Mouse (Mus musculus) kidney, adult 9 months (tissue): ENCODE measurements around the gene Heatr6.

Source experiments
- DNase-seq: peaks from one replicate; pipeline ENCODE4 v3.0.0; 2022

The Heatr6 gene

DNA sequence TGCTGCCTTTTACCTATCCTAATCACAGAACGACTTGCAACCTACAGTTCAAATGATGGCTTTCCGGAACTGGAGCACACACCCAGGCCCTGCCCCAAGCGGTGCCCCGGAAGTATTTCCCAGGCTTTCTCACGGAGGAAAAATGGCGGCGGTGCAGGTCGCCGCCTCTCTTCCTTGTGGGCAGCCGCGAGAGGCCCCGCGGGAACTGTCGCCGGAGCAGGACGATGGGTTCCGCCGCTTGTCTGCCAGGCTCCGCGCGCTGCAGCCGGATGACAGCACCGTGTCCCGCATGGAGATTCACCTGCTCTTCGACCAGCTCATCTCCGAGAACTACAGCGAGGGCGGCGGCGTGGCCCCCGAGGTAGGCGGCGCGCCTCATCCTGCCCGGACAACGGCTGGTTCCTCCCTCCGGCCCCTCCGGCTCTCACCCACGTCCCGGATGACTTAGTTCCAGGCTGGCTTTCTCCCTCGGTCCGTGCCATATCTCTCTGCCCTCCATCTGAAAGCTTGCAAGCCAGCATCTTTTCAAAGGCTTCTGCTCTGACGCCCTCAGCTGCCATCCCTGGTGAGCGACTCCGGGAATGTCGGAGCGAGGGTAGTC is at the start of gene Heatr6:
Gene Heatr6 (plus strand): TSS at position 116 of the 601 bp plus-strand sequence.
- peak; percentile 91 for DNase-seq

DNA sequence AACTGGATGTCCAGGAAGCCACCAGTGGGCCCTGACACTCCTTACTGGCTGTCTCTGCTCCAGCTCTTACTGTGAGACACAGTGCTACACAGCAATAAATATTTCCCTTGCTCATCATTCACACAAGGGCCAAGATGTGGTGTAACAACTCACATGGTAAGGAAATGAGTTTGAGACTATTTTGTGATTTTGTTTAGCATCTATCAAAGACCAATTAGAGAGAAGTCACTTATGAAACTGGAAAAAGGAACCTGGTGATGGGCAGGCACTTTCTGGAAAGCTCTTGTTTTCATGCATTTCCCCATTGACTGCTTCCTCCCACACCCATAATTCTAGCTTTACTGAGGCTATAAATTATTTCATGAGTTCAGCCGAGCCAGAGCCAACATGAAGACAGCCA is 49.8 kb upstream of the Heatr6 start, which contains the start of gene Wfdc17:
Gene Wfdc17 (plus strand): TSS at position 287 of the 400 bp plus-strand sequence.
- DNase-seq: no peak

DNA sequence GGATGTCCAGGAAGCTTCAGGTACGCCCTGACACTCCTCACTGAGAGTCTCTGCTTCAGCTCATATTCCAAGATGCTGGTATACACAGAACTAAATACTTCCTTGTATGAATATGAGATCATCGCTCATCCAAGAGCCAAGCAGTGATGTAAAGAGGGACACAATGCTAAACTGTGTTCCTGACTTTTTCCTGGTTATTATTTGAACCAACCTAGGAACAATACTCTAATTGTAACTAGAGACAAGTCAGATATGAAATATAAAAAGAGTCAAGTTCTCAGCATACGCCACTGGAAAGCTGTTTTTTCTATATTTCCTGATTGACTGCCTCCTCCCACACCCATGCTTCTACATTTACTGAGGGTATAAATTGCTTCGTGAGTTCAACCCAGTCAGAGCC is 44.8 kb upstream of the Heatr6 start, which contains the start of gene Wfdc18:
Gene Wfdc18 (plus strand): TSS at position 301 of the 400 bp plus-strand sequence.
- no peak for DNase-seq

DNA sequence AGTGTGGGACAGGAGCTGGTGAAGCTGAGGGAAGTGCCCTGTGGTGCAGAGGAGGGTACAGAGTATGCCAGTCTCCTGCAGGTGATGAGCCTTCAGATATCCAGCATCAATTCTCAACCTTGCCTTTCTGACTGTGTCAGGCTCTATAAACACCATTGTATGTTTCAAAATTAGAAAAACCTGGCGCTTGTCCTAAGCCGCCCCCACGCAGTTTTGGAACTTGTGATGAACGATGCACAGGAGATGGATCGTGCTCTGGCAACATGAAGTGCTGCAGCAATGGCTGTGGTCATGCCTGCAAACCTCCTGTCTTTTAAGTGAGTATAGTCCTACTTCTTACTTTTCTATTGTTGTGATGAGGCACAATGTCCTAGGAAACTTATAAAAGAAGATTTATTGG is 43.8 kb upstream of the Heatr6 start:
- no peak for DNase-seq

DNA sequence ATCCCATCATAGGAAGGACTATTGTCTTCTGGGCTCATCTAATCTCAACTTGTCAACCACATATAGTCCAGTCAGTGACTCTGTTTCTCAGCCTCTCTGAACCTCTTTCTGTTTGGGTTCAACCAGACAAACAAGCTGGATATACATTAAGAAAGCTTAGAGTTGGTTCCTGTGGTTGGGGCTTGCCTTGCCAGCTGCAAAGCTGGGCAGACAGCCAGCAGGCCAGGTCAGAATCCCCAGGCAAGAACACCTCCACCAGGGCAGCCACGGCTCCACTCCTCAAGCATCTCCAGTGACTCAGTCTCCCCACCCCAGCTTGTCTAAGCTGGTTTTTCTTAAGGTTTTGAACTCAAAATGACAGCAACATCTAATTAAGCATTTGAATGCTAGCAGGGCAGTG is 40.8 kb upstream of the Heatr6 start:
- DNase-seq: no peak

DNA sequence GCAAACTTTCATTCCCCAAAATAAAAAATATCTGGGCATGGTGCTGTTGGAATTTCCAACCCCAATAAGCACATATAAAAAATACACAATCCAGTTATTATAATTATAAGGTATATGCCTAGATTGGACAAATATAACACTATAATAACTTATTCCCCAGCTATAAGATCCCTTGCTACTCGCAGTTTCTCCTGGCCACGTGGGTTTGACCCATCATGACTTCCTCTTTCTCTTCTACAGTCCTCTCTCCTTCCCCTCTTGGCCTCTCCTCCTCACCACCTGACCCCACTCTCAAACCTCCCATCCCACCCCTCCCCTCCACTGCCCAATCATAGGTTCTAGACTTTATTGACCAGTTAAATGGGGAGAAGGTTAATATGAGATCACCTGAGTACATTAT is 39.6 kb upstream of the Heatr6 start:
- DNase-seq: no peak

DNA sequence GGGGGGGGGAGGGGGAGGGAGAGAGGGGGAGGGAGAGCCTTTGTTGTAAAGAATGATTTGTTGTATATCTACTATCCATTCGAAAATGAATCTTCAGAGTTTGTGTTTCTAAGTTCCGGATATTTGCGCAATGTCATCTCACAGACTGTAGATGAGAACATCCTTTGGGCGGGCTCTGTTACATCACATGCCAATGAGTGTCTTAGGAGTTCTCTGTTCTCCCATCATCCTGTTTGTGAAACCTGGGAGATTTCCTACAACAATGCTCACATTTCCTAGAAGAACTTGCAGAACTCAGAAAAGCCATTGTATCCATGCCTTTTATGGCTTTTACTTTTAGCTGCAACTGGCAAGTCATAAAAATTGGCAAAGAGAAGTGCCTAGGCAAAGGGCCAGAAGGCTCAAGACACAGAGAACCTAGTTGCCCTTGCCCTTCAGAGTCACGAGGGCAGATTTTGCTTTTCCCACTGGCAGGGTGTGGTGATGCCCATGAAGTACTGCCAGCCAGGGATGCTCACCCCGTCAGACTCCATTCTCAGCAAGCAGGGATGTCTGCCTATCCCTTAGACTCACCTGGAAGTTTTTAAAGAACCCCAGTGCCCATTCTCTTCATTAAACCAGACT is 36.3 kb upstream of the Heatr6 start:
- DNase-seq: peak; percentile 20

DNA sequence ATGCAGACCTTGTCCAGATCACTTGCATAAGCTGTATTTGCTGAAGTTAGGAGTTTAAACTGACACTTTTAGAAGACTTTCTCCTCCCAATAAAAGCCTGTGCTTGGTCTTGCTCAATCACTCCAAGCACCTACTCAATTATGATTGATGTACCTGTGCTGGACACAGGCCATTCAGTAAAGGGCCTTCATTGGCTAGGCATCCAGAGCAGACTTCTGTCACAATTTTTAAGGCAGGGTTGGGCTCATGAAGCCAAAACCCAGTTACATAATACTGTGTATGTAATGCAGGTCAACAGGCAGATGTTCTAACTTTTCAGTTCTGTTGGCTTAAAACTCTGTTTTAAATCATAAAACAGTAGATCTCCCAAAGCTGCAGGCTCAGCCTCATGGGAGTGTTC is 32.7 kb upstream of the Heatr6 start:
- DNase-seq: no peak

DNA sequence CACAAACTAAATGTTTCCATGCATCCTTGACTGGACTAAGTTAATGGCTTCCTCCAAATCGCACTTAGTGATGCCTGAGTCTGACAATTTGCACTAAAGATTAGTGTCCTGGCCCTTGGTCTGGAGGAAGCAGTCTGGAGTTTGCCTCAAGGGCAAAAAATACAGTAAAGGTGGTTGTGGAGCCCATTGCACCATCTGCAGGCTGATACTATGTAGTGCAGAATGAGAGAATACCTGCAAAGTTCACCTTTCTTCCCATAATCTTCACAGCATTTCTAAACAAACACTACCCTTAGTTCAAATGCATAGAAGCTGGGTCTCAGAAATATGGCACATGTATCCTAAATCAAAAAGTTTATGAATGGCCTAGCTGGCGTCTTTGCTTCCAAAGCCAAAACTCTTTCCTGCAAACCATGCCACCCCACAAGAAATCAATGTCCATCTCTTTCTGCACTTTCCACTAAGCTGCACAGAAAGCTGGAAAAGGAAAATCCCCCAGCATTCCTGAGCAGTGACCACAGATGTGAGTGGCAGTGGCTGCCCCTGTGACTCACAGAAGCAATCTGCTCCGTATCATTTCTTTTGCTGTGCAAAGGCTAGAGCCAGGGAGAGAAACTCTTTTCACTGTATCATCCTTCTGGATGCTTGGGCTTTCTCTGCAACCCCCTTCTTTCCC is 24.6 kb upstream of the Heatr6 start:
- no peak for DNase-seq

DNA sequence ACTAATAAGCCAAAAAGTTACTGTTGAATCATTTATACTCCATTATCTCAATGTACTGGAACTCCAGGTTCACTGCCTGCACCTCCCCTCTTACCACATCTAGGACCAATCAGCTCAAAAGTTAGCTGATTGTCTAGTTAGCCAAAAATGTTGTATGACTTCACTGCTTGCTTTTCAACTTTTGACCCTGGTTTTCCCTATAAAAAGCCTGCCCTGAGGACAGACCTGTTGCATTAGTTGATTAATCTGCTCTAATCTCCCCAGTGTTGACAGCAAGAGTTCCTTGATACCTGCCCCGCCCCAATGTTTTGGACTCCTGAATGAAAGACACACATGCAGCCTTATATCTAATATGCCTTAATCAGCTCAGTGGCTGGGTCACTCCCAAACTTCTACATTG is 22.4 kb upstream of the Heatr6 start:
- DNase-seq: no peak

DNA sequence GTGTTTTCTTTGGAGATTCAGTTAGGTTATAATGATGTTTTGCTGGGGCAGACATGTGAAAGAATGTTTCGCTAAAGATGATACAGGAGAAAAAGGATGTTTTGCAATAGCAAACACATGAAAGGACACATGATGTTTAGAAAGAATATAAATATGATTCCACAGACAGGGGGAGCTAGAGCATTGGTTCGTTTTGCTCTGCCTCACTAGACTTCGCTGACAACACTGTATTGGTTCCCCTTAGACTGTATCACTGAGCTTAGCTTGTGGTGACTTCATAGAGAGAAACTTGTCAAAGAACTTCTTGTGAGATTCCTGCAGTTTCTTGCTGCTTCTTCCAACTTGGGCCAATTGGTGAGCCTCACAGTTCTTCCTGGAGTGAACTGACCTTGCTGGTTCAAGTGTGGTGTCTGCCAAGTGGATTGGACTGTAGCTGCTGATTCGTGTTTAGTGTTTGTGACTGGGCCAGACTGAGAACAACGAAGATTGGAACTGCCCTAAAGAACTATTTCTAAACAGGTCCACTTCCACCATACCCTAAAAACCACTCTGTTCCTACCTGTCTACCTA is 20.3 kb upstream of the Heatr6 start:
- DNase-seq: no peak

DNA sequence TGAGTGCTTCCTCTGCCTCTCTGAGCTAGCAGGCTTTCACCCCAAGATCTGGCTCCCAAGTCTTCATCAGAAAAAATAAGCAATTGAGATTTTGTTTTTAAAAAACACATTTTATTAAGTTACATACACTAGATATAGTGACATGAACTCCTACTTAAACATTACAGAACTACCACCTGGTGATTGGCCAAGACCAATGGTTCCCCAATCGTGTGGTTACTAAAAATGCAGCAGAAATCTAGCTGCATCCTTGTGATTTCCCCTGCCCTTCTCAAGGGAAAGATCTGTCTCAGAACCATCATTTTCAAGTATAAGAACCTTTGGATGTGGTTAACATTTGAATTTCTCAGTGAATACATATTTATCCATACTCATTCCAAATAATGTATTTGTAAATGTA is 19.3 kb upstream of the Heatr6 start:
- no peak for DNase-seq

DNA sequence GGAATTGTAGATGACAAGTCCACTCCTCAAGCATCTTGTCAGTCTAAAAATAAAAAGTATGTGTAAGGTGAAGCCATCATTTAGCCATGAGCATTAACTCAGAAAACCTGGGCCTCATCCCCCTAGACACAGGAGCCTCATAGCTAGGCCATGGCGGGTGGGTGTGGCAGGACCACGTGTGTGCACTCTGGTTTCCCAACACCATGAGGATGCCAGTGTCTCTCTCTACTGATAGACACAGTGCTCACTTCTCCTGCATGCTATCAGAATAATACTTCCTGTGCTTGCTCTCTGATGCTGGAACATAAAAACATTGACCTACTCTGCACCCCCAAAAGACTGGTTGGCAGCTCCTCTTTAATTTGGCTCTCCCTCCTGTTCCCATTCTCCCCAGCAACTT is 17.6 kb upstream of the Heatr6 start:
- no peak for DNase-seq

DNA sequence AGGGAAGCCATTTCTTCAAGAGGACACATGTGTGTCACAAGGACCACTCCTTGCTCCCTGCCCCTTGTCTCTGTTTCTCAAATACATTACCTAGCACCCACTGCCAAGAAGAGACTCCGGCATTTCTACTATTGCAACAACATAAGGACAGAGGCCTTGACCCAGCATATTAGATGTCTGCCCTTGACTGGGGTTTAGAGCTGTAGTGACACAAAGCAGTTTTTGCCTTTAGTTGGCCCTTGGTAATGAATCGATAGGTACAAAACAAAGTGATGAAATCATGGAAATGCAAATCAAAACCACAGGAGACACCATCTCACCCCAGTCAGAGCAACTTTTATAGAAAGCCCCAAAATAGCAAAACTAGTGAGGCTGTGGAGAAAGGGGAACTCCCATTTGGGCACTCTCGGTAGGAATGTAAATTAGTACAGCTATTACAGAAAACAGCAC is 16.4 kb upstream of the Heatr6 start:
- no peak for DNase-seq

DNA sequence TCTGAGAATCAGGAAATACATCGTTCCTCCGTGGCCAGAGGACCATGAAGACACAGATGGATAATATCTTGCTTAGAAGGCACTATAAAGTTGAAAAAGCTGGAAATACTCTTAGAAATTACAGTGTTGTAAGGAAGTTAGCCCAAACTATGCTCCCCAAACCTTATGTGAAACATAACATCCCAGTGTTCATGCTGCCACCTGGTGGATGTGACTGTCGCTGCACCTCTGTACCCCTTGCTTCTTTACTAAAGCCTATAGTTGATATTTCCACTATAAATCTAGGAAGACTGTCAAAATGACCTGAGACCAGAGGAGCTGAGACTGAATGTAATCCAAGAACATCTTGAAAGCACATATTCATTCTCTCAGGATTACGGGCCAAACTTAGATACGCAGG is 14.3 kb upstream of the Heatr6 start:
- peak; percentile 80 for DNase-seq

DNA sequence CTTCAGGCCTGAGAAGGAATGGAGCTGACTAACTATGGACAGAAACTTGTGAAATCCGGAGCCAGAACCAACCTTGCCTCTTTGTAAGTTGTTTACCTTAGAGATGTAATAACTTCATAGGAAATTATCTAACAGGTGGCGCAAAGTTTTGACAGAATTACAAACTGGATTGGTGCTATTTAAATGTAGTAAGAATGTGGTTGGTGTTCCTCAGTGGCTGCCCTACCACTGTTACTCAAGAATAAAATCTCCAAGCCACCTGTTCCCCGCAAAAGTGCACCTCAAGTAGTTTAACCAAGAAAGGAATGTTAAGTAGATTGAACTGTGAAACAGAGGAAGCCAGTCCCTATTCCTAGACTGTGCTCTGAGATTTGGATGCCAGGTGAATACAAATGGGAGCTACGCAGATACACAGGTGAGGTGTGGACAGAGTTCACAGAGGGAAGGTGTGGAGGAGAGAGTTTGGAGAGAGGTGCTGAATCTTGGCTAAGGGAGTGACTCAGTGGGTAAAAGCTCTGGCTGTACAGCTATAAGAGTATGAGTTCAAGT is 13.0 kb upstream of the Heatr6 start:
- no peak for DNase-seq

DNA sequence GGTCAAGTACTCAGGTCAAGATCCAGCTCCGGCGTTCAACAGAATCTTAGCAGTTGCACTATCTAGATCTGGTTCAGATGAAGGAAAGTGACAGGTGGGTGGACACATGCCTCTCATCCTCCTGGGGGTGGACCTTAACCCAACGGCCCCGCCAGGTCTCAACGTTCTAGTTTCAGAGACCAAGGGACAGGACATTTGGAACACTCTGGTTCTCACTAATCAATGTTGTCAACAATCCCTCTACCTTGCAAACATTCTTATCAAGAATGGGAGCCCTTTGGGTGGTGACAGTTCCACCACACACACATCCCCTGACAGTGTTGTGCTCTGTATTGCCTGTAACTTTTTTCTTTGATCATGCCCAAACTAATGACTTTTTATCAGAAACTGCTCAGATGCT is 11.7 kb upstream of the Heatr6 start:
- DNase-seq: no peak

DNA sequence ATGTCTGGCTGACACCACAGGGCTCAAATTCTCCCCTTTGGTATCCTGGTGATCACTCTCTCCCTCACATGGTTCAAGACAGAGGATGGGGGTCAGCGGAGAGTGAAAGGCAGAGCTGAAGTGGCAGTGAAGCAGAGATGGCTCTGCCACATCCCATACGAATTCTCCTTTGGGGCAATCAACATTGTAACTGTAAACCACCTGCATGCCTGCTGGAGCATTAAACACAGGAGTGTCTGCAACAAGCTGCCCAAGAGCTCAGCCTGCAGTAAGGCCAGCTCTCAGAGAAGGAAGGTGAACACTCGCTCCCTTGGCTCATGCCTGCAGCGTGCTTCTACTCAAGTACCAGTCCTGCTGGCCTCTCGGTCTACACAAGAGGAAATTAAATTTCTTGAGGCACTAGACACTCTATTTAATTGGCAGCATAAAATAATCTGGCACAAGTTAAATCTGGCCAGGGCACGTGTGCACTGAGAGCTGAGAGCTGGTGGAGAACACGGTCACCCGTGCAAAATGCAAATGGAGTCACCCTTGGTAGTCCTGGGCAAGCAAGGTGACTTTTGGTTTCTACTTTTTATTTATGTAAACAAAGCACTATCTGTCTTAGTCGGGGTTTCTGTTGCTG is 10.7 kb upstream of the Heatr6 start:
- DNase-seq: no peak

DNA sequence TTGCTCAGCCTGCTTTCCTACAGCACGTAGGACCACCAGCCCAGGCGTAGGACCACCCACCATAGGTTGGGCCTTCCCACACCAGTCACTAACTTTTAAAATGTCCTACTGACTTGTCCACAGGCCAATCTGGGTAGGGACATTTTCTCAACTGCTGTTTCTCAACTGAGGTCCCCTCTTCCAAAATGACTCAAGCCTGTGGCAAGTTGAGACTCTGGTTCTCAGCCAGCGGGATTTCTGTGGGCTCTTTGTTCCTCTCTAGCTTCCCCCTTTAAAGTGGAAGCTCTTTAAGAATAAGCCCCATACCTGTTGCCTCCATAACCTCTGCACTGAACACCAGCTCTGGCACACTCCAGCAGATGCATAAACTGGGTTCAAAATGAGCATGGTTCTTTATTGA is 10.0 kb upstream of the Heatr6 start:
- DNase-seq: no peak

DNA sequence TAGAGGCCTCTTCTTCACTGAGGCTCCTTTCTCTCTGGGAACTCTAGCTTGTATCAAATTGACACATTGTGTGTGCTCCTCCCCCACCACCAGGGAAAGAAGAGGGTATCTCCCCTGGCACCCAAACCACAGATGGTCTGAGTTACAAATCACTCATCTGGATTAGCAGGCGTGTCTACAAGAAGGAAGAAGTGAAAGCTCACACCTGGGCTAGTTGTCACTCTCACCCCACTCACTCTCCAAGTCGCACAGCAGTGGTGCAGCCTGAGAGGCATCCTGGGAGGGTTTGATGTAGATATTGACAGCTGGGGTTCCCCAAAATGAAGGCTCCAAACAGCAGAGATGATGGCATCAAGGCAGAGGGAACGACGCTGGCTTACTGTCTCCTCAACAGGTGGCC is 7.3 kb upstream of the Heatr6 start:
- no peak for DNase-seq

DNA sequence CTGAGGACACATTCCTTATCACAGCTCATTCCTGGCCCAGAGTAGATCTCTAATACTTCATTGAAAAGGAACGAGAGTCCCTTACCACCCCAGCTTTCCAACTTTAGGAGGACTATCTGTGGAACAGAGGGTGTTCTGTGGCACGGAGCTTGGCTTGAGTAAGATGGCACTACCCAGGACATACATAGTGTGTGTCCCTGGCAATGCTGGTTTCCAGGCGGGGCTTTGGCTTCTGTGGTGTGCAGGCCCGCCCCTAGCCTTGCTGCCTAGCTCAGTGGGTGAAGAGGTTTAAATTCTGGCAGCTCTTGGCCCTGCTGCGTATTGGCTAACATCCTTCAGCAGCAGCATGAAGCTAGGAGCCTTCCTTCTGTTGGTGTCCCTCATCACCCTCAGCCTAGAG is 6.8 kb upstream of the Heatr6 start, which contains the start of gene Wfdc21:
Gene Wfdc21 (plus strand): TSS at position 260 of the 400 bp plus-strand sequence.
- DNase-seq: no peak

DNA sequence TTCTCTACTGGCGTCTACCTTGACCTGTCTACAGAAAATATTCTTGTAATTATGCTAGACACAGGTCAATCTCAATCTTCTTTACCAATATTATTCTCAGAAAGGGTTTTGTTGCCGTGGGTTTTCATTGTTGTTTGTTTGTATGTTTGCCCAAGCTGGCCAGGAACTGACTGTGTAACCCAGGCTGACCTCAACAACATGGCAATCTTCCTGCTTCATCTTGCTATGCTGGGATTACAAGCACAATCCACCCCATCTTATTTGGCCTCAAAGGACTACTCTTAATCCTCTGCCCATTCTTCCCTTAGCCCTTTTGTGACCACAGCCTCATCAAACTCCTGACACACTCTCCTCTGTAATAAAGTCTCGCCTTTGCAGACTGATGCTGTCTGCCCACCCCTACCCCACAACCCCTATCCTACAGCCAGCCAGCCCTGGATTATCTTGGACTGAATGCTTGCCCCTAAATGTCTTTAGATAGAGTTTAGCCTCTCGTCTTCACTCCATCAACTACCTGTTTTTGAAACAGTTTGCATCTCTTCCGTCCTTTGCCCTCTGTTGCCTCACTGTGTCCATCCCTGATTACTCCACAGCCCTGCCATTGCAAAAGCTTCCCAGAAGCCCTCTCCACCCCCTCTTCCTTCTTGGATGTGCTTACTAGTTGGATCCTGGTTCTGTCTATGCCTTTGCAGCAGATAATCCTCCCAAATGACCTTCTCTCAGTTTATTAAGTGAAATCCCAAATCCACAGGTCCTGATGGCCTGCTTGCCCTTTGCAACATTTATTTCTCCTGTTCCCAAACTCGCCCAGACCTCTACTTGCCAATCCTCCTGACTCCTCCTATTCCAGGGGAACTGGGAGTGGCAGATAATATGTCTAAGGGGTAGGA is 5.9 kb upstream of the Heatr6 start:
- no peak for DNase-seq
